Mouse (Mus musculus): ENCODE measurements around the gene Ly6g5c.

The Ly6g5c gene

DNA sequence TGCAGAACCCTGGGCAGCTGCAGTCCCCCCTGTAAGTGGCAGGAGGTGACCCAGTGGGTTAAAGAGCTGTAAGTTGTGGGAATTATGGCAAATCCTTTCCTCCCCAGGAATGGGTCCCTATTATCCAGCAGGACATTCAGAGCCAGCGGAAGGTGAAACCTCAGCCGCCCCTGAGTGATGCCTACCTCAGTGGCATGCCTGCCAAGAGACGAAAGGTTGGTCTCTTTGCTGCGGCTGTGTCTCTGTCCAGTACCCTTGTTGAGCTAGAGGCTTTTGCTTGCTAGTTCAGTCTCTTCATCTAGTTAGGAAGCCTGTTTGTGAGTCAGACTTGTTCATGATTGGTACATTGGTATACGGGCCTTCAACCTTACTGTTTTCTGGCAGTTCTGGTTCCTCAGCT, 38.1 kb downstream of the Ly6g5c start:
- DNase-seq = no peak

DNA sequence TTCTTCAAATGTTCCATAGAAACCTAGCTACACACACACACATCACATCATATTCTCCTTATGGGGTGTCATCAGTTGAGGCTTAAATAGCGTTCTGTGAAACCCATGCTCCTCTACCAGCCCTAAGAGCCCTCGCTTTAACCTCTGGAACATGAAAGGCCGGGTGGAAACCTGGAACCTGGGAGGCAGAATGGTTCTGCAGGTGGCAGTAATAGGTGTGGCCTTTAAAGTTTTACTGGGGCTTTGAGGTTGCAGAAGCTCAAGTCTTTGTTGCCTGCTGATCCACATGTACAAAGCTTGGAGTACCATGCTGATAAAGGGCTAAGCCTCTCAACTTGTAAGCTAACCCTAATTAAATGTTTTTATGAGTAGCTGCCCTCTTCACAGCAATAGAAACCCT, 39.3 kb downstream of the Ly6g5c start:
- DNase-seq = no peak

GRCm38 (mm10) chr17:35147922-35148639, 40.0 kb downstream of the Ly6g5c start:
- DNase-seq = no peak

DNA sequence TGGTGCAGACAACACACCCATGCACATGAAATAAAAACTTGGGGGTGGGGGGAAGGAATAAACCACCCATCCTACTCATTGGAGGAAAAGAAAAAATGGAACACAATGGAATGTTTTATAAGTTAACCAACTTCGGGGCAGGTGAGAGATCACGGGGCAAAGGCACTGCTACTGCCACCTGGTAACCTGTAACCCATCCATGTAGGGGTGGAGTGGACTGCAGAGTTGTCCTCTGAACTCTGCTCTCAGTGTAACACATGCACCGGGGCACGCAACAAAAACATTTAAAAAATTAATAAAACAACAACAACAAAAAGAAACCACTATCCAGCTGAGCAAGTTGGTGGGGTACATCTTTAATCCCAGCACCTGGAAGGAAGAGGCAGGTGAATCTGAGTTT, 44.0 kb downstream of the Ly6g5c start:
- DNase-seq = no peak

DNA sequence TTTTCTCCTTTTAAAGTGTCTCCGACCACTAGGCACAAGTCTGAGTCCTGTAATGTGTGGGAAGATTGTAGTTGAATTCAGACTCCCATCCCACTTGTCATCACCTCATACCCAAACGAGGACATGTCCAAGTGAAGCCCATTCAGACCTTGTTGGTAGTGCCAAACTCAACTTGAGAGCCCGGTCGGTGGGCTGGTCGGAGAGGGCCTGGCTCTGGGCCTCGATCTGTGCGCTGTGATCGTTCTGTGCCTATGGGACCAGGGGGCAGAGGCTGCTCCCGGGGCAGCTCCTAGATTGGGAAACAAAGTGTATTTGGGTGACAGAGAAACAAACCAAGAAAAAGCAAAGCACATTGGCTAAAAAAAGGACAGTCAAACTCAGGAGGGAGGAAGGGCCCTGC, 45.0 kb downstream of the Ly6g5c start:
- DNase-seq = no peak

- no peak for DNase-seq
Measured at GRCm38 (mm10) chr17:35153931-35154330, 45.9 kb downstream of the Ly6g5c start.

DNA sequence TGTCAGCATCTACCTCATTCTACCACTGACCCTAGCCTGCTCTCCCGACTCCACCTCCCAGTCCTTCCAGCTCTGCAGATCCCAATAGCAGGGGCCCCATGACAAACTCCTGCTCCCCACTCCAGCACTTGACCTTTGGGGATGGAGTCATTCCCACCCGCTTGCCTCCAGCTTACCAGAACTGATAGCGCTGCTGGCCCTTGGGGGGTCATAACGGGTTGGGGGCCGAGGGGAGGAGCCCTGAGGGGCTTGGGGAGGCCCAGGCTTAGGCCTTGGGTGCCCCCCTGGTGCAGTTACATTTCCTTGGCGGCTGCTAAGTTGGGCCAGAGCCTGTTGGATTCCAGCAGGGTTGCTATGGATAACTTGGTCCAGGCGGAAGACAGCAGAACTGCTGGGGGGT, 46.5 kb downstream of the Ly6g5c start:
- DNase-seq = no peak

DNA sequence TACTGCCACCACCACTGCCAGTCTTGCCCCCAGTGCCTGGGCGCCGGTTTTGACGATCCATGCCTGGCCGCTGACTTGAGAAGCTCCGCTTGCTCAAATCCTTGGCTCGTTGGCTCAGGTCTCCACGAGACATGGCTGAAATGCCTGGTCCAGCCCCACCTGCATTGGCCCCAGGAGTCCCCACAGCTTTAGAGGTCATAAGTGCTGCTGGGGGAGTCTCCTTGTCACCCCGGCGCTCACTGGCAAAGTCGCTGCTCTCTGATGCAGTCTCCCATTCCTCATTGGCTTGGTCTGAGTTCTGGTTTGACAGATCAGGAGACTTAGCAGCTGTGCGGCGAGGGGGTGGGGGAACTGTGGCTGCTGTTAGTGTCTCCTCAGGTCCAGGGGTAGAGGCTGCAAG, 47.4 kb downstream of the Ly6g5c start:
- DNase-seq = no peak

DNA sequence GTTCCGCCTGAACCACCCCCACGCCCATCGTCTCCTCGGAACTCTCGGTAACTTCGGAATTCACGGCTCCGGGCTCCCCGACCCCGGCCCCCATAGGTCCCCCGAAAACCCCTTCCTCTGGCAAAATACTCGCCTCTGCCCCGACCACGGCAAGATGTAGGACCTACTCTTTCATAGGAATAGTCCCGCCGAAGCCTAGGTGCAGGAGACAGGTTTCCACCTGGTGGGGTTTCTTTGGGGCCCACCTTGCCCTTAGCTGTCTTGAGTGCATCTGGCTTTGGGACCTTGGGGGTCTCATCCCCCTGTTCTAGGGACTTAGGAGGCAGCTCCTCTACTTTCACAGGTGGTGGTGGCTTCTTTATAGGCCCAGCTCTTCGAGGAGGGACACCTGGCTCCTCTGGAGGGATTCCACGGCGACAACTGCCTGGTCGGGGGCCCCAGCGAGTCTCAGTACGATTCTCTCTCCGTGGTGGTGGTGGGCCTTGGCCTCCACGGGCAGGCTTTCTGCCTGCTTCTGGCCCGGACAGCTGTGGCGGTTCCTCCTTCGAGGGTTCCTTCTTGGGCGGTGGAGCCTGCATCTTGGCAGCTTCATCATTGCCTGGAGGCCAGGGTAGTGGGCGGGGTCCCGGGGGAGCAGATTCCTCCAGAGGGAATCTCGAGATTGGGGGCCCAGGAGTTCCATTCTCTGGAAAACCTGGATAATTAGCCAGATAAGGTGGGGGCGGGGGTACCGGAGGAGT, 48.6 kb downstream of the Ly6g5c start:
- DNase-seq = no peak

- DNase-seq = no peak
Measured at GRCm38 (mm10) chr17:35157254-35157653, 49.2 kb downstream of the Ly6g5c start.

- DNase-seq = no peak
Measured at GRCm38 (mm10) chr17:35157661-35158175, 49.6 kb downstream of the Ly6g5c start.

DNA sequence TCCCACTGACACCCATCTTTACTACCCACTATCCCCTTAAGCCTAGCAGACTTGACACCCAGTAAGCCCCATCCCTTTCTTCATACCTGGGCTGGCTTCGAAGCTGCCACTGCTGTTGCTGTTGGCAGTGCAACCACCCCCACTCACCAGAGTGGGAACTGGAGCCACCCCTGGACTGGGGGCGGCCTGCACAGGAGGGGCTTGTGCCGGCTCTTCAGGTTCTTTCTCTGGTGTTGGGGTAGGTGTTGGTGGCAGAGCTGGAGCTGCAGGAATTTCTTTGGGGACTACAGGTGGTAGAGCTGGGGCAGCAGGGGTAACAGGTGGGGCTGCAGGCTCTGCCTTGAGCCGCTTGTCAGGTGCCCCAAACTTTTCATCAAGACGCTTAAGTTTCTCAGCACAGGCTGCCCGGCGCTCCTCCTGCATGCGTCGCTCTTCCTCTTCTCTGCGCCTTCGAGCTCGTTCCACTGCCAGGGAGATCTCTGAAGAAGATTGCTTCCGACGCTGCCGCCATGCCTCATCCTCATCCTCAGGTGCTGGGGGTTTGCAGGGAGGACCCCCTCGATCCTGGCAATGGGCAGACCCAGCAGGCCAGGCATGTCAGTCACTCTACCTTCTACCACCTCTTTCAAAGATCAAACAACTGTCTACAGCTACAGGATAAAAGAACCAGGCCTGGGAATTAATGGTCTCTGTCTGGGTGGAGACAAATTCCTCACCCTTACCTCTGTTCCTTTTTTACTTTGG, 50.9 kb downstream of the Ly6g5c start:
- no peak for DNase-seq

GRCm38 (mm10) chr17:35159638-35160037, 51.6 kb downstream of the Ly6g5c start:
- DNase-seq = no peak

- no peak for DNase-seq
Measured at GRCm38 (mm10) chr17:35161421-35161820, 53.3 kb downstream of the Ly6g5c start.

Data from lung, postnatal 36 days (tissue).